Mouse (Mus musculus): ENCODE results near the gene Abtb1. TPM values are rescaled to one million over a fixed set of nuclear protein-coding genes. Genes with fewer than 3 reads are reported as not detected.

The Abtb1 gene
- polyA plus RNA-seq, 1 experiment from 2014 or later, result 57.7 TPM

GRCm38 (mm10) chr6:88815489-88815888, 26.3 kb downstream of the Abtb1 start:
- Histone ChIP-seq H3K27me3 (no peaks in the 10 kb centered on the region), H3K36me3 (replicated peaks) (peaks cover 86% of the 10 kb centered on the region), H3K27ac (replicated peaks) (no peak overlapping the region), H3K9ac (no peak overlapping the region), H3K4me3 (replicated peaks) (no peak overlapping the region), H3K9me3 (replicated peaks) (no peaks in the 10 kb centered on the region), H3K4me2 (no peak overlapping the region), H3K4me1 (replicated peaks) (peaks cover 21% of the 10 kb centered on the region; the same call in 1 of the 2 replicates)
- 93% methylated on average over 3 of the region's 3 CpGs for WGBS (ENCODE audit: insufficient replicate concordance)
- no peak for ATAC-seq (ENCODE audit: insufficient read depth)

GRCm38 (mm10) chr6:88815036-88815435, 26.7 kb downstream of the Abtb1 start:
- H3K4me2 ChIP-seq, result no peak overlapping the region
- 80% methylated on average over 3 of the region's 3 CpGs for WGBS (ENCODE audit: insufficient replicate concordance)
- no peaks in the 10 kb centered on the region for H3K9me3 ChIP-seq (replicated peaks)
- ATAC-seq (ENCODE audit: insufficient read depth), result no peak
- no peaks in the 10 kb centered on the region for H3K27me3 ChIP-seq
- no peak overlapping the region for H3K27ac ChIP-seq (replicated peaks)
- H3K4me1 ChIP-seq (replicated peaks), result peaks cover 21% of the 10 kb centered on the region; the same call in 1 of the 2 replicates
- no peak overlapping the region for H3K4me3 ChIP-seq (replicated peaks)
- peaks cover 86% of the 10 kb centered on the region for H3K36me3 ChIP-seq (replicated peaks)
- H3K9ac ChIP-seq, result no peak overlapping the region

- Histone ChIP-seq H3K9me3 (replicated peaks) (no peaks in the 10 kb centered on the region), H3K27me3 (no peaks in the 10 kb centered on the region), H3K4me1 (replicated peaks) (peaks cover 30% of the 10 kb centered on the region; the same call in 1 of the 2 replicates), H3K27ac (replicated peaks) (no peak overlapping the region), H3K9ac (no peak overlapping the region), H3K4me3 (replicated peaks) (no peak overlapping the region), H3K36me3 (replicated peaks) (peaks cover 86% of the 10 kb centered on the region), H3K4me2 (no peak overlapping the region)
- 78% methylated on average over 10 of the region's 10 CpGs for WGBS (ENCODE audit: insufficient replicate concordance)
- ATAC-seq (ENCODE audit: insufficient read depth), result no peak
These were observed 28.0 kb downstream of the Abtb1 start for GRCm38 (mm10) chr6:88813832-88814231.

- Histone ChIP-seq H3K4me3 (replicated peaks) (no peak overlapping the region), H3K27me3 (no peaks in the 10 kb centered on the region), H3K36me3 (replicated peaks) (peaks cover 87% of the 10 kb centered on the region), H3K4me2 (no peak overlapping the region), H3K27ac (replicated peaks) (peak overlapping the region; percentile 43; the same call in 1 of the 2 replicates), H3K4me1 (replicated peaks) (peaks cover 30% of the 10 kb centered on the region; the same call in 1 of the 2 replicates), H3K9ac (no peak overlapping the region), H3K9me3 (replicated peaks) (no peaks in the 10 kb centered on the region)
- no peak for ATAC-seq (ENCODE audit: insufficient read depth)
- 52% methylated on average over 3 of the region's 3 CpGs for WGBS (ENCODE audit: insufficient replicate concordance)
These were observed 28.9 kb downstream of the Abtb1 start for GRCm38 (mm10) chr6:88812886-88813285.

GRCm38 (mm10) chr6:88811880-88812400, 29.8 kb downstream of the Abtb1 start:
- Histone ChIP-seq H3K4me1 (replicated peaks) (peaks cover 30% of the 10 kb centered on the region), H3K27me3 (no peaks in the 10 kb centered on the region), H3K36me3 (replicated peaks) (peaks cover 90% of the 10 kb centered on the region), H3K9me3 (replicated peaks) (no peaks in the 10 kb centered on the region), H3K9ac (no peak overlapping the region), H3K4me2 (no peak overlapping the region), H3K27ac (replicated peaks) (peak overlapping the region; percentile 43), H3K4me3 (replicated peaks) (no peak overlapping the region)
- 40% methylated on average over 7 of the region's 7 CpGs for WGBS (ENCODE audit: insufficient replicate concordance)
- no peak for ATAC-seq (ENCODE audit: insufficient read depth)

GRCm38 (mm10) chr6:88811396-88811795, 30.4 kb downstream of the Abtb1 start:
- Histone ChIP-seq H3K27ac (replicated peaks) (no peak overlapping the region), H3K4me2 (no peak overlapping the region), H3K4me3 (replicated peaks) (no peak overlapping the region), H3K9ac (no peak overlapping the region), H3K36me3 (replicated peaks) (peaks cover 89% of the 10 kb centered on the region), H3K4me1 (replicated peaks) (peaks cover 30% of the 10 kb centered on the region), H3K27me3 (no peaks in the 10 kb centered on the region), H3K9me3 (replicated peaks) (no peaks in the 10 kb centered on the region)
- no peak for ATAC-seq (ENCODE audit: insufficient read depth)
- WGBS (ENCODE audit: insufficient replicate concordance), result 15% methylated on average over 7 of the region's 7 CpGs

GRCm38 (mm10) chr6:88810291-88810690, 31.5 kb downstream of the Abtb1 start:
- peaks cover 34% of the 10 kb centered on the region for H3K4me1 ChIP-seq (replicated peaks)
- H3K27ac ChIP-seq (replicated peaks), result no peak overlapping the region
- 65% methylated on average over 3 of the region's 3 CpGs for WGBS (ENCODE audit: insufficient replicate concordance)
- no peak for ATAC-seq (ENCODE audit: insufficient read depth)
- no peak overlapping the region for H3K4me3 ChIP-seq (replicated peaks)
- H3K9ac ChIP-seq, result no peak overlapping the region
- H3K9me3 ChIP-seq (replicated peaks), result no peaks in the 10 kb centered on the region
- peaks cover 82% of the 10 kb centered on the region for H3K36me3 ChIP-seq (replicated peaks)
- H3K4me2 ChIP-seq, result no peak overlapping the region
- H3K27me3 ChIP-seq, result no peaks in the 10 kb centered on the region

GRCm38 (mm10) chr6:88809091-88810037, 32.4 kb downstream of the Abtb1 start:
- H3K9ac ChIP-seq, result no peak overlapping the region
- ATAC-seq (ENCODE audit: insufficient read depth), result no peak

GRCm38 (mm10) chr6:88804966-88805577, 36.7 kb downstream of the Abtb1 start:
- H3K27me3 ChIP-seq, result no peaks in the 10 kb centered on the region
- H3K4me2 ChIP-seq, result no peak overlapping the region
- H3K36me3 ChIP-seq (replicated peaks), result peaks cover 52% of the 10 kb centered on the region
- H3K9me3 ChIP-seq (replicated peaks), result no peaks in the 10 kb centered on the region
- WGBS (ENCODE audit: insufficient replicate concordance), result 80% methylated on average over 17 of the region's 17 CpGs
- H3K4me3 ChIP-seq (replicated peaks), result no peak overlapping the region
- ATAC-seq (ENCODE audit: insufficient read depth), result no peak
- peaks cover 56% of the 10 kb centered on the region for H3K4me1 ChIP-seq (replicated peaks)
- no peak overlapping the region for H3K27ac ChIP-seq (replicated peaks)
- no peak overlapping the region for H3K9ac ChIP-seq

More at GRCm38 (mm10) chr6:88809091-88810037, 32.4 kb downstream of the Abtb1 start:
- Histone ChIP-seq H3K4me1 (replicated peaks) (peaks cover 38% of the 10 kb centered on the region), H3K9me3 (replicated peaks) (no peaks in the 10 kb centered on the region), H3K4me2 (no peak overlapping the region), H3K4me3 (replicated peaks) (no peak overlapping the region), H3K27ac (replicated peaks) (no peak overlapping the region), H3K36me3 (replicated peaks) (peaks cover 78% of the 10 kb centered on the region), H3K27me3 (no peaks in the 10 kb centered on the region)
- WGBS (ENCODE audit: insufficient replicate concordance), result 73% methylated on average over 23 of the region's 23 CpGs

GRCm38 (mm10) chr6:88803957-88804695, 37.7 kb downstream of the Abtb1 start:
- H3K9me3 ChIP-seq (replicated peaks), result no peaks in the 10 kb centered on the region
- no peak overlapping the region for H3K9ac ChIP-seq
- peaks cover 55% of the 10 kb centered on the region for H3K4me1 ChIP-seq (replicated peaks)
- peak overlapping the region; percentile 84 for H3K27ac ChIP-seq (replicated peaks)
- H3K27me3 ChIP-seq, result no peaks in the 10 kb centered on the region
- 26% methylated on average over 4 of the region's 4 CpGs for WGBS (ENCODE audit: insufficient replicate concordance)
- peak; percentile 80 for ATAC-seq (ENCODE audit: insufficient read depth)
- peak overlapping the region; percentile 51 for H3K4me2 ChIP-seq
- peaks cover 52% of the 10 kb centered on the region for H3K36me3 ChIP-seq (replicated peaks)
- H3K4me3 ChIP-seq (replicated peaks), result no peak overlapping the region
